Mouse (Mus musculus) neutrophil, adult 65 days (primary cell): Measurements from ENCODE around the gene Tmem185b. TPM values are rescaled to one million over a fixed set of nuclear protein-coding genes. Genes with fewer than 3 reads are reported as not detected.

Experiments
- total RNA-seq: library from RNA; stranded (reverse); gene quantifications from 2 replicates; pipeline ENCODE4 v1.2.4, GENCODE M21; 2023

The Tmem185b gene
- total RNA-seq, result 31.2 and 38.7 TPM in 2 replicates

DNA sequence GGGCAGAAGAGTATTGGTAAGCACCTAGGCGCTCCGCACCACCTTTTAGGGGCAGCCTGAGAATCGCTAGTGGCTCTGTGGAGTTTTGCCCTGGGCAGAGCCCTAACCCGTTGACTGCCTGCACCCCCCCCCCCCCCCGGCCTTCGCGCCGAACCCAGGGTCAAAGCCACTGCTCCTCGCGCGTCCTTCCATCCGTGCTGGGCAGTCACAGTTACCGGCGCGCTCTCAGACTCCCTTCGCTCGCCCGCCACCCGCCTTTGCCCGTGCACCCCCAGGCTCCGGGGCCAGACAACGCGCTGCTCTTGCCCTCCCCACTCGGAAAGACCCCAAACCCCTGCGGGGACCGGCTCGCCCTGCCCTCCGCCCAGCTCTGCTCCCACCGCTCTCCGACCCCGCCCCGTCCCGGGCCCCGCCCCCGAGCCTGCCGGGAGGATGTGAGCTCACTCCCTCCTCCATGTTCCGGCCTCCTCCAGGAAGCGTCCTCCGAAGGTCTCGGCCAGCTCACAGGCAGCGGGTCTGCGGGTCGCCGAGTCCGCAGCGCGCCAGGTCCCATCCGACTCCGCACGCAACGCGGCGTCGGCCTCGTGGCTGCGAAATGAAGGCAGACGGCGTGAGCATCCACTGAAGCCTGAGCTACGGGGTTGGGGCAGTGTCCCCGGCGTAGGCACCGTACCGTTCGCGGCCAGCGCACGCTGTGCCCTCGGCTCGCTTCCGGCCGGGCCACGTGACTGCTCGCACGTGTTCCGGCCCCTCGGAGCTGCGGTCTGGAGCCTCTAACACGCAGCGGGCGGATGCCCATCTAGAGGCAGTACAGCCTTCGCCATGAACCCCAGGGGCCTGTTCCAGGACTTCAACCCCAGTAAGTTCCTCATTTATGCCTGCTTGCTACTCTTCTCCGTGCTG is at the start of gene Tmem185b:
Gene Tmem185b, plus strand, starts transcription at position 472 of the 903 bp plus-strand sequence.

DNA sequence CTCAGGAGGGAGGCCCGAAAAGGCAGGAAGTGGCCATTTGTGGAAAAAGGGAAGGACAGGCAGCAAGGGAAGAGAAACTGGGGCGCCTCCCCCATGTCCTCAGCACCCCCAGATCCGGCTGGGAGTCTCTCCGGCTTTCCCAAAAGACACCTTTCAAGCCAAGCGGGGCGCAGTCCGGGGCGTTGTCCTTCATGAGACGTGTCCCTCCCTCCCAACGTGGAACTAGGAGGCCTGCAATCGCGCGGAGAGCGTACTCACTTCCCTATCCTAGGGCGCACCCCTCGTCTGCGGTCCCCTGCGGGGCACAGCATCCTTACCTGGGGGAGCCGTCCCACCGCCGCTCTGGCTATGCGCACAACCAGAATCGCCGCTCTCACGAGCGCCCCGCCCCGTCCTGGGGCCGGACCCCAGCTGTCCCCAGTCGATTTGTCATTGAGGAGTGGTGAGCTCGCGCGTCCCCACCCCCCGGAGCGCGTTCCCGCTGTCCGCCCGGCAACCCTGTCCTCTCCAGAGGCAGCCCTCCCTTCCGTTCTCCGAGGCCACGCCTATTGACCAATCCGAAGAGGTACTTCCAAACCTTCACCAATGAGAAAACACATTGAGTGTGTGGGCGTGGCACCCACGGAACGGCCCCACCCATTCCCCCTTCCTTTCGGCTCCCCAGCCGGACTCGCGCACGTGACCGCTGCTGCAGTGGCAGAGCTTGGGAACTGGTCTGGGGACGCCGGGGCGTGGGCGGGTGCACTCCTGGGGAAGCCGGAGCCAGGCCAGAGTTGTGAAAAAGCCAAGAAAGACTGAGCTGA is 21.5 kb upstream of the Tmem185b start, which contains the start of gene Ralb:
Gene Ralb, minus strand, starts transcription at position 535 of the 803 bp plus-strand sequence.

Other genes with a start within 250 kb of the Tmem185b start
- not detected in 2 replicates for gene Inhbb, start 103.9 kb upstream of the Tmem185b start, total RNA-seq
- 89.5 and 93.1 TPM in 2 replicates for gene Ralb, start 21.4 kb upstream of the Tmem185b start, total RNA-seq
- 0.25 and 0.41 TPM in 2 replicates for gene Epb41l5, start 122.8 kb downstream of the Tmem185b start, total RNA-seq